Comparison of ENCODE assay signal across 8 mouse cellular contexts in the genomic region with DNA sequence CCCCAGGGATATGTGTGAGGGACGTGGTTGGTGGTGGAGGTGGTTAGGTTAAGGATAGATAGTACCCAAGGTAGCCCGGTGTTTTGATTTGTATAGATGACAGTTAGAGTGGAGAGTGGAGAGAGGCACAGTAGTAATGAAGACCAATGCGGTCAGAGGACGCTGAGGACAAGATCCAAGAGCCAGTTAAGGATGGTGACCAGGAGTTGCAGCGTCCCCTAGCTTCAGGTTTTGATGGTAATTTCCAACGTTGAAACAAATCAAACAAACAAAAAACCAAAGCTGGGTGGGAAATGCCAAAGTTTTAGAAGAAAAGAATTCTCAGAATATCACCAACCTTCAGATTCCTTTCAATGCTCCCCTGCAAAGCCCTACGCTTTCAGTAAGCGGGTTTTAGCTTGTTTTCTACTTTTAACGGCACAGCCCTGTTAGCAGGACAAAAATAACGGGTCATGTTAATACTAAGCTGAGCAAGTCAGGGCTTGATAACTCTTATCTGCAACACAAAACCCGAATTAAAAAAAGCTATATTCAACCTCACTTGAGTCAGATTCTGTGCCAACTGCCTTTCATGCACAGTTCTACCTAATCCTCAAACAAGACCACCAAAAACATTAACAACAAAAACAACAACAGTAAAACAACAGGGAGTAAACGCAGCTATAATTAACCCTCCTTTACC. TPM values are rescaled to one million over a fixed set of nuclear protein-coding genes. Genes with fewer than 3 reads are reported as not detected.
DNase-seq lines count a peak whose midpoint lies in the region; ATAC-seq and TF ChIP-seq lines count a peak whose summit lies in the region.

No protein-coding gene starts in this region.

- peak overlapping the region; percentile 88 for H3K4me3 ChIP-seq in G1E (ENCODE audit: low read depth, low read length)
- H3K4me3 ChIP-seq in forebrain, embryonic 11.5 days (ENCODE audit: low read depth, low read length), result peak overlapping the region; percentile 74
- peak overlapping the region; percentile 85 for H3K4me3 ChIP-seq in kidney, embryonic 16.5 days (ENCODE audit: low read length)
- H3K4me3 ChIP-seq in midbrain, embryonic 14.5 days (replicated peaks; ENCODE audit: low read depth, low read length), result peak overlapping the region; percentile 84

- H3K36me3 ChIP-seq in G1E (replicated peaks), result peaks cover 10% of the 10 kb centered on the region
- no peaks in the 10 kb centered on the region for H3K36me3 ChIP-seq in forebrain, embryonic 11.5 days (ENCODE audit: control insufficient read depth, insufficient read depth, low read length)
- no peaks in the 10 kb centered on the region for H3K36me3 ChIP-seq in kidney, embryonic 16.5 days (ENCODE audit: insufficient read depth, low read length)
- H3K36me3 ChIP-seq in midbrain, embryonic 14.5 days (ENCODE audit: control insufficient read depth, insufficient read depth, low read length), result 0 out of 2 replicates have a peak, but pooled peaks cover 4% of the 10 kb centered on the region

- peaks cover 34% of the 10 kb centered on the region for H3K4me1 ChIP-seq in G1E (ENCODE audit: insufficient read depth, low read depth, low read length)
- peaks cover 6% of the 10 kb centered on the region; the same call in 1 of the 2 replicates for H3K4me1 ChIP-seq in forebrain, embryonic 11.5 days (replicated peaks; ENCODE audit: control insufficient read depth, insufficient read depth, low read length)
- peaks cover 11% of the 10 kb centered on the region for H3K4me1 ChIP-seq in kidney, embryonic 16.5 days (ENCODE audit: insufficient read depth, low read length)
- H3K4me1 ChIP-seq in midbrain, embryonic 14.5 days (ENCODE audit: control insufficient read depth, insufficient read depth, low read length), result peaks cover 14% of the 10 kb centered on the region; the same call in 1 of the 2 replicates

- peak overlapping the region; percentile 79 for H3K4me2 ChIP-seq in forebrain, embryonic 11.5 days (ENCODE audit: low read depth, low read length, severe bottlenecking)
- H3K4me2 ChIP-seq in kidney, embryonic 16.5 days (replicated peaks; ENCODE audit: low read depth, low read length), result peak overlapping the region; percentile 86
- peak overlapping the region; percentile 66 for H3K4me2 ChIP-seq in midbrain, embryonic 14.5 days (ENCODE audit: low read length)

- peak; percentile 19 for DNase-seq in gastrocnemius, postnatal 14 days
- no peak for DNase-seq in gastrocnemius, postnatal 10 days
- DNase-seq in G1E (ENCODE audit: low spot score), result no peak
- DNase-seq in forebrain, embryonic 11.5 days (ENCODE audit: low spot score), result no peak
- DNase-seq in midbrain, embryonic 14.5 days, result peak; percentile 24
- no peak for DNase-seq in right cerebral cortex, postnatal 10 days (ENCODE audit: low spot score in 2 of 2)
- DNase-seq in right cerebral cortex, postnatal 4 days, result no peak

- intact Hi-C loops in gastrocnemius, postnatal 14 days (cut with DNase I; ENCODE audit: low total_unique reads), result loop anchor here (10.0 kb wide), 1 partner anchor 141 kb away; no protein-coding TSS in a partner anchor

- peak overlapping the region; percentile 59 for H3K9ac ChIP-seq in forebrain, embryonic 11.5 days (ENCODE audit: low read length)
- peak overlapping the region; percentile 72 for H3K9ac ChIP-seq in kidney, embryonic 16.5 days (replicated peaks; ENCODE audit: low read length)
- peak overlapping the region; percentile 55 for H3K9ac ChIP-seq in midbrain, embryonic 14.5 days (replicated peaks; ENCODE audit: low read length)

- ATAC-seq in G1E (ENCODE audit: extremely low read depth, insufficient number of reproducible peaks, low FRiP score, poor library complexity, severe bottlenecking), result no peak
- no peak; the same call in 1 of the 2 replicates for ATAC-seq in forebrain, embryonic 11.5 days (replicated peaks; ENCODE audit: low FRiP score)
- ATAC-seq in kidney, embryonic 16.5 days (ENCODE audit: low FRiP score, low TSS enrichment), result no peak
- no peak for ATAC-seq in midbrain, embryonic 14.5 days (ENCODE audit: low FRiP score, low TSS enrichment)

- H3K9me3 ChIP-seq in G1E (replicated peaks), result no peaks in the 10 kb centered on the region
- no peaks in the 10 kb centered on the region for H3K9me3 ChIP-seq in forebrain, embryonic 11.5 days (ENCODE audit: control insufficient read depth, low read length)
- H3K9me3 ChIP-seq in kidney, embryonic 16.5 days (ENCODE audit: low read length), result no peaks in the 10 kb centered on the region
- H3K9me3 ChIP-seq in midbrain, embryonic 14.5 days (ENCODE audit: control insufficient read depth, low read length), result no peaks in the 10 kb centered on the region

- H3K27ac ChIP-seq in forebrain, embryonic 11.5 days (ENCODE audit: low read depth, low read length), result no peak overlapping the region
- 0 out of 2 replicates have a peak overlapping the region, but pooled peaks have one; percentile 24 for H3K27ac ChIP-seq in kidney, embryonic 16.5 days (ENCODE audit: low read length)
- H3K27ac ChIP-seq in midbrain, embryonic 14.5 days (replicated peaks; ENCODE audit: low read depth, low read length), result peak overlapping the region; percentile 39; the same call in 1 of the 2 replicates

- H3K27me3 ChIP-seq in G1E (ENCODE audit: insufficient read depth, low read length), result no peaks in the 10 kb centered on the region
- no peaks in the 10 kb centered on the region for H3K27me3 ChIP-seq in forebrain, embryonic 11.5 days (ENCODE audit: control insufficient read depth, insufficient read depth, low read length)
- peaks cover 3% of the 10 kb centered on the region; the same call in 1 of the 2 replicates for H3K27me3 ChIP-seq in kidney, embryonic 16.5 days (ENCODE audit: insufficient read depth, low read length)
- H3K27me3 ChIP-seq in midbrain, embryonic 14.5 days (ENCODE audit: control insufficient read depth, insufficient read depth, low read length), result no peaks in the 10 kb centered on the region

- WGBS in forebrain, embryonic 11.5 days, result 22% methylated on average over 12 of the region's 12 CpGs
- WGBS in kidney, embryonic 16.5 days, result 28% methylated on average over 12 of the region's 12 CpGs
- 22% methylated on average over 12 of the region's 12 CpGs for WGBS in midbrain, embryonic 14.5 days

- no peak for TF ChIP-seq CTCF in G1E (IDR thresholded peaks at IDR 0.05; ENCODE audit: low read depth, low read length)

RNA-seq across cellular contexts. Expression of gene Idh1, which starts 0.6 kb away (rescaled TPM):
- total RNA-seq in gastrocnemius, postnatal 14 days (2021), result 10 to 100 TPM; 39.9 to 51.1 TPM
- total RNA-seq in gastrocnemius, postnatal 10 days (2021), result 10 to 100 TPM; 40.7 to 40.9 TPM
- 24.2 and 29.9 TPM in 2 replicates for total RNA-seq in G1E (2014; fragmentation: Nextera tagmentation)
- total RNA-seq in G1E (2017), result 102 and 111 TPM in 2 replicates
- 1.2 and 1.9 TPM in 2 replicates for polyA plus RNA-seq in G1E (2012)
- 306 and 321 TPM in 2 replicates for polyA plus RNA-seq in forebrain, embryonic 11.5 days (2014; fragmentation: Nextera tagmentation; extraction: Ambion mirVana)
- polyA plus RNA-seq in kidney, embryonic 16.5 days (2015; fragmentation: Nextera tagmentation; extraction: Ambion mirVana), result 293 and 329 TPM in 2 replicates
- polyA plus RNA-seq in midbrain, embryonic 14.5 days (2014; fragmentation: Nextera tagmentation; extraction: Ambion mirVana), result 494 and 592 TPM in 2 replicates

RNA-seq across cellular contexts. Expression of gene Pikfyve, which starts 0.8 kb away (rescaled TPM):
- total RNA-seq in gastrocnemius, postnatal 14 days (2021), result 1 to 10 TPM; 8.5 to 8.9 TPM
- 10 to 100 TPM in 1 of 2 experiments, 1 to 10 TPM in 1; 8.9 to 12.7 TPM for total RNA-seq in gastrocnemius, postnatal 10 days (2021)
- total RNA-seq in G1E (2014; fragmentation: Nextera tagmentation), result 81.1 and 84.0 TPM in 2 replicates
- 81.3 and 95.4 TPM in 2 replicates for total RNA-seq in G1E (2017)
- 54.1 and 56.3 TPM in 2 replicates for polyA plus RNA-seq in G1E (2012)
- 20.4 and 24.2 TPM in 2 replicates for polyA plus RNA-seq in forebrain, embryonic 11.5 days (2014; fragmentation: Nextera tagmentation; extraction: Ambion mirVana)
- polyA plus RNA-seq in kidney, embryonic 16.5 days (2015; fragmentation: Nextera tagmentation; extraction: Ambion mirVana), result 10.0 and 11.1 TPM in 2 replicates
- polyA plus RNA-seq in midbrain, embryonic 14.5 days (2014; fragmentation: Nextera tagmentation; extraction: Ambion mirVana), result 18.8 and 22.4 TPM in 2 replicates

Comparison
In these comparisons a context has a peak if more than half of its experiments do, and no peak if none do; other contexts are left out.
1. DNase-seq: peak in gastrocnemius, postnatal 14 days (single experiment) and midbrain, embryonic 14.5 days (single experiment); none in gastrocnemius, postnatal 10 days (single experiment), G1E (single experiment), forebrain, embryonic 11.5 days (single experiment), right cerebral cortex, postnatal 10 days (0 of 2) and right cerebral cortex, postnatal 4 days (single experiment).
2. RNA of gene Idh1, which starts 0.6 kb away (polyA plus RNA-seq): 494 to 592 TPM in midbrain, embryonic 14.5 days, 293 to 329 TPM in kidney, embryonic 16.5 days and 306 to 321 TPM in forebrain, embryonic 11.5 days; 1.2 to 1.9 TPM in G1E; every median in the first group is over 100 times any median in the second.
3. Peak in every context shown above with its lines, with median percentiles within 50 percentile points of each other: H3K4me3 ChIP-seq, H3K4me2 ChIP-seq and H3K9ac ChIP-seq.